Mouse (Mus musculus): Measurements from ENCODE around the gene Cops3. TPM values are rescaled to one million over a fixed set of nuclear protein-coding genes. Genes with fewer than 3 reads are reported as not detected.
"Not testable (repeated sequence)": the region's sequence is repeated elsewhere in the genome, so short reads cannot be mapped to it uniquely, and the experiment has no call there.

Cops3 gene
- polyA plus RNA-seq, 1 experiment from 2014 or later = 205 TPM

- Histone ChIP-seq H3K9me3 (no peaks in the 10 kb centered on the region), H3K27me3 (no peaks in the 10 kb centered on the region), H3K4me1 (peaks cover 19% of the 10 kb centered on the region), H3K9ac (replicated peaks) (no peak overlapping the region), H3K27ac (replicated peaks) (no peak overlapping the region), H3K36me3 (no peaks in the 10 kb centered on the region), H3K4me2 (replicated peaks) (no peak overlapping the region), H3K4me3 (no peak overlapping the region)
- no peak for ATAC-seq (replicated peaks)
- WGBS = 96% methylated on average over 11 of the region's 11 CpGs
These were observed 6.7 kb upstream of the Cops3 start for GRCm38 (mm10) chr11:59846311-59846710.

DNA sequence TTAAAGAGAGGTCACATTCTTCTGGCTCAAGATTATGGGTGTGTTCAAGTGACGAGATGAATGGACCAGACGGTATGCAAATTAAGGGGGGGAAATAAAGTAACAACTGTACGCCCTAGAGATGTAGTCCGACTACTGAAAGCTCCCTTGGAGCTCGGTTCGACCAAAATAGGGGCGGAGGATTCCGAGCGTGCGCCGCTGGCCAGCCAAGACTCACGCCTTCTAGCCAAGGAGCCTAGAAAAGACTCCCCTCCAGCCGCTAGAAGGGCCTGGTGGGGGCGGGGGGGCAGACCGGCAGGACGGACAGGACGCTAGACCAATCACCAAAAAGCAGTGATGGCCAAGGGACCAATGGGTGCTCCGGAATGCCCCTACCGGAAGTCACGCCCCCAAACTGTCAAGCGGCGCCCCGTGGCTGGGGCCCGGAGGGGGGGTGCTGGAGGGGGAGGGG lies 605 bp downstream of the Cops3 start, which contains the start of gene Nt5m:
TSS of gene Nt5m (plus strand) at position 440 of the 451 bp plus-strand sequence.
- Histone ChIP-seq H3K4me3 (peak within 1 kb of the TSS; percentile 83), H3K4me1 (peaks cover 23% of the 10 kb centered on the region), H3K4me2 (replicated peaks) (peak within 1 kb of the TSS; percentile 54), H3K36me3 (peaks cover 28% of the 10 kb centered on the region), H3K27me3 (no peaks in the 10 kb centered on the region), H3K9me3 (no peaks in the 10 kb centered on the region), H3K27ac (replicated peaks) (peak within 1 kb of the TSS; percentile 96), H3K9ac (replicated peaks) (peak within 1 kb of the TSS; percentile 85)
- under 1% methylated on average over 24 of the region's 24 CpGs for WGBS
- peak; percentile 97 for ATAC-seq (replicated peaks)

- WGBS = 61% methylated on average over 4 of the region's 4 CpGs
- H3K9ac ChIP-seq (replicated peaks) = peak overlapping the region; percentile 85
- H3K27ac ChIP-seq (replicated peaks) = no peak overlapping the region
- peak overlapping the region; percentile 83 for H3K4me3 ChIP-seq
- peaks cover 31% of the 10 kb centered on the region for H3K36me3 ChIP-seq
- H3K4me2 ChIP-seq (replicated peaks) = peak overlapping the region; percentile 54
- no peaks in the 10 kb centered on the region for H3K27me3 ChIP-seq
- peaks cover 23% of the 10 kb centered on the region for H3K4me1 ChIP-seq
- no peaks in the 10 kb centered on the region for H3K9me3 ChIP-seq
- ATAC-seq (replicated peaks) = no peak
These were observed 1.2 kb downstream of the Cops3 start for GRCm38 (mm10) chr11:59838426-59838825.

DNA sequence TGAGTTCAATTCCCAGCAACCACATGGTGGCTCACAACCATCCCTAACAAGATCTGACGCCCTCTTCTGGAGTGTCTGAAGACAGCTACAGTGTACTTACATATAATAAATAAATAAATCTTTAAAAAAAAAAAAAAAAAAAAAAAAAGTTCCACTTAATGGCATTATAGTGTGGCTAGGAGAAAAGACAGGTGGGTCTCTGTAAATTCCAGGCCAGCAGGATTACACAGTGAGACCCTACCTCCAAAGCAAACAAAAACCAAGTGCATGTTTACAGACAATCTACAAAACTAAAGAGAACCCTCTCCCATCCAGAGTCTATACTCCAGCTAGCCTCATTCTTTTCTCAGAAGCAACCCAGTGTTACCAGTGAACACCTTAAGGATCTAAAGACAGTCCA lies 1.8 kb downstream of the Cops3 start:
- H3K27me3 ChIP-seq; H3K4me3 ChIP-seq; H3K27ac ChIP-seq (replicated peaks); ATAC-seq (replicated peaks); H3K9me3 ChIP-seq: not testable (repeated sequence)
- 0 out of 2 replicates have a peak overlapping the region, but pooled peaks have one; percentile 85 for H3K9ac ChIP-seq (replicated peaks)
- H3K36me3 ChIP-seq = peaks cover 34% of the 10 kb centered on the region
- peaks cover 23% of the 10 kb centered on the region for H3K4me1 ChIP-seq
- WGBS = no CpG with 5 or more reads among the region's 1 CpGs
- H3K4me2 ChIP-seq (replicated peaks) = peak overlapping the region; percentile 54; the same call in 1 of the 2 replicates

GRCm38 (mm10) chr11:59821625-59822024 lies 18.0 kb downstream of the Cops3 start:
- H3K4me3 ChIP-seq = no peak overlapping the region
- H3K27me3 ChIP-seq = no peaks in the 10 kb centered on the region
- ATAC-seq (replicated peaks) = no peak
- no peaks in the 10 kb centered on the region for H3K4me1 ChIP-seq
- H3K9ac ChIP-seq (replicated peaks) = no peak overlapping the region
- H3K9me3 ChIP-seq = no peaks in the 10 kb centered on the region
- WGBS = 93% methylated on average over 3 of the region's 3 CpGs
- no peak overlapping the region for H3K27ac ChIP-seq (replicated peaks)
- H3K36me3 ChIP-seq = peaks cover 97% of the 10 kb centered on the region
- H3K4me2 ChIP-seq (replicated peaks) = no peak overlapping the region

DNA sequence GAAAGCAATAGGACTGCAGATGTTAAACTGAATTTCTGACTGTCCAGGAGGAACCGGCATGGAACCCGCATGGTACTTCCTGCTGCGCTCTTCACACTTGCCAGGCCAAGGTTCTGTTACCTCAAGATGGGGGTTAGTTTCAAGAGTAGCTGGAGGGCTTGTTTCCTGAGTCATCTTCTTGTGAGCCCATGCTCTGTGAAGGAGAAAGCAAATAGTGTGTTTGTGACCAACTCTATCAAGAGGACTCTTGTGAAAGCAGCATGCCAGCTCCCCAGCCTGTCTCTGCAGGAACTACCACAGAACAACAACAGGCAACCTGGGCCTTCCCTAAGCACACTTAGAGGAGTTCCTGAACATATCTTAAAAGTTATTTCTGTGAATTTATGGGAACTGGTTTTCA lies 21.7 kb downstream of the Cops3 start:
- WGBS = 96% methylated on average over 3 of the region's 3 CpGs
- no peak overlapping the region for H3K4me2 ChIP-seq (replicated peaks)
- no peaks in the 10 kb centered on the region for H3K27me3 ChIP-seq
- ATAC-seq (replicated peaks) = no peak
- no peaks in the 10 kb centered on the region for H3K9me3 ChIP-seq
- peaks cover 69% of the 10 kb centered on the region for H3K36me3 ChIP-seq
- no peaks in the 10 kb centered on the region for H3K4me1 ChIP-seq
- H3K27ac ChIP-seq (replicated peaks) = no peak overlapping the region
- no peak overlapping the region for H3K9ac ChIP-seq (replicated peaks)
- no peak overlapping the region for H3K4me3 ChIP-seq

DNA sequence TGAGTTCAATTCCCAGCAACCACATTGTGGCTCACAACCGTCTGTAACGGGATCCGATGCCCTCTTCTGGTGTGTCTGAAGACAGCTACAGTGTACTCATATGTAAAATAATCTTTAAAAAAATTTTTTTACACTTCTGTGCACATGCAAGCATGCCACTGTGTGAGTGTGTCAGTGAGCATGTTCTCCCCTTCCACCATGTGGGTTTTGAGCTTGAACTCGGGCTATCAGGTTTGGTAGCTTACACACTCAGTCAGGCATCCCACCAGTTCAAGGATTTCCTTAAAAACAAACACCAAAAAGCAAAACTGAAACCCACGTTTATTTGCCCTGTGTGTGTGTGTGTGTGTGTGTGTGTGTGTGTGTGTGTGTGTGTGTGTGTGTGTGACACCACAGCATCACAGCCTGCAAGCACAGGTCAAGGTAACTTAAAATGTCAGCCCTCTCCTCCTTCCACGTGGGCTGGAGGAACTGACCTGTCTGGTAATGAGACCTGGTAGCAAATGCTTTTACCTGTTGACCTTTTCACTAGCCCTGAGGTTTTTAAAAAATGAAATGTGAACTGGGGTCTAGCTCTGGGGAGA lies 24.1 kb downstream of the Cops3 start:
- WGBS = 89% methylated on average over 6 of the region's 6 CpGs
- no peak overlapping the region for H3K4me3 ChIP-seq

GRCm38 (mm10) chr11:59814936-59815335 lies 24.7 kb downstream of the Cops3 start:
- Histone ChIP-seq H3K36me3 (peaks cover 41% of the 10 kb centered on the region), H3K4me1 (peaks cover 2% of the 10 kb centered on the region; the same call in 1 of the 2 replicates), H3K27ac (replicated peaks) (no peak overlapping the region), H3K4me2 (replicated peaks) (no peak overlapping the region), H3K4me3 (no peak overlapping the region), H3K27me3 (no peaks in the 10 kb centered on the region), H3K9me3 (no peaks in the 10 kb centered on the region), H3K9ac (replicated peaks) (no peak overlapping the region)
- 90% methylated on average over 6 of the region's 6 CpGs for WGBS
- ATAC-seq (replicated peaks) = no peak

More for the DNA sequence above, 24.1 kb downstream of the Cops3 start:
- peaks cover 47% of the 10 kb centered on the region for H3K36me3 ChIP-seq
- no peaks in the 10 kb centered on the region for H3K27me3 ChIP-seq
- H3K27ac ChIP-seq (replicated peaks) = no peak overlapping the region
- H3K4me2 ChIP-seq (replicated peaks) = no peak overlapping the region
- no peaks in the 10 kb centered on the region for H3K9me3 ChIP-seq
- no peak for ATAC-seq (replicated peaks)
- peaks cover 2% of the 10 kb centered on the region; the same call in 1 of the 2 replicates for H3K4me1 ChIP-seq
- H3K9ac ChIP-seq (replicated peaks) = no peak overlapping the region

GRCm38 (mm10) chr11:59814311-59814710 lies 25.3 kb downstream of the Cops3 start:
- H3K27me3 ChIP-seq = no peaks in the 10 kb centered on the region
- peaks cover 35% of the 10 kb centered on the region for H3K36me3 ChIP-seq
- H3K4me2 ChIP-seq (replicated peaks) = no peak overlapping the region
- ATAC-seq (replicated peaks) = no peak
- no peaks in the 10 kb centered on the region for H3K9me3 ChIP-seq
- no peak overlapping the region for H3K4me3 ChIP-seq
- no peak overlapping the region for H3K9ac ChIP-seq (replicated peaks)
- H3K27ac ChIP-seq (replicated peaks) = no peak overlapping the region
- H3K4me1 ChIP-seq = peaks cover 2% of the 10 kb centered on the region; the same call in 1 of the 2 replicates
- WGBS = 71% methylated on average over 1 of the region's 1 CpGs

DNA sequence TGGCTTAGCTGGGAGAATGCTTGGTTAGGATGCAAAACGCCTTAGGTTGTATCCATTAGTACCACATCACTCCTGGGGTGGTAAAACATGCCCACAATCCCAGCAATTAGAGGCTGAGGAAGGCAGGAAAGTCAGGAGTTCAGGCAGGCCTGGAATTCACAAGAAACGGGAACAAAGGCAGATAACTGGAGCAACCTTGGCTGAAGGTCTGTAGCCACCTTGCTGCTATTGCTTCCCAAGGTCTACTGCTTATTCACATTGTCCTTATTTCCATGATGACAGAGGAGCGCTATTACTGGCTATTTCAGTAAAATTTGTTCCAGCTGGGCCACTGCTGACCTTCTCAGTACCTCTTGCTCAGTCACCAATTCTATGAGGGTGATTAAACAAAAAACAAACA lies 26.4 kb downstream of the Cops3 start:
- H3K27ac ChIP-seq (replicated peaks) = no peak overlapping the region
- H3K9ac ChIP-seq (replicated peaks) = no peak overlapping the region
- H3K27me3 ChIP-seq = no peaks in the 10 kb centered on the region
- H3K4me1 ChIP-seq = peaks cover 12% of the 10 kb centered on the region
- H3K9me3 ChIP-seq = no peaks in the 10 kb centered on the region
- ATAC-seq (replicated peaks) = no peak
- whole genome bisulfite sequencing = 88% methylated on average over 3 of the region's 3 CpGs
- H3K36me3 ChIP-seq = peaks cover 25% of the 10 kb centered on the region
- no peak overlapping the region for H3K4me3 ChIP-seq
- no peak overlapping the region for H3K4me2 ChIP-seq (replicated peaks)

- H3K4me1 ChIP-seq = peaks cover 12% of the 10 kb centered on the region
- no peaks in the 10 kb centered on the region for H3K9me3 ChIP-seq
- ATAC-seq (replicated peaks) = no peak
- H3K4me2 ChIP-seq (replicated peaks) = no peak overlapping the region
- 87% methylated on average over 4 of the region's 4 CpGs for WGBS
- H3K36me3 ChIP-seq = peaks cover 18% of the 10 kb centered on the region
- no peak overlapping the region for H3K9ac ChIP-seq (replicated peaks)
- H3K27me3 ChIP-seq = no peaks in the 10 kb centered on the region
- no peak overlapping the region for H3K27ac ChIP-seq (replicated peaks)
- H3K4me3 ChIP-seq = no peak overlapping the region
These were observed 28.4 kb downstream of the Cops3 start for GRCm38 (mm10) chr11:59811211-59811610.

- Histone ChIP-seq H3K9me3 (no peaks in the 10 kb centered on the region), H3K36me3 (peaks cover 19% of the 10 kb centered on the region), H3K27me3 (no peaks in the 10 kb centered on the region), H3K27ac (replicated peaks) (peak overlapping the region; percentile 100), H3K4me3 (peak overlapping the region; percentile 86), H3K9ac (replicated peaks) (peak overlapping the region; percentile 99), H3K4me1 (peaks cover 12% of the 10 kb centered on the region), H3K4me2 (replicated peaks) (peak overlapping the region; percentile 77)
- no peak; the same call in 1 of the 2 replicates for ATAC-seq (replicated peaks)
- WGBS = 64% methylated on average over 14 of the region's 14 CpGs
These were observed 29.0 kb downstream of the Cops3 start for GRCm38 (mm10) chr11:59810480-59811158.
